Mouse (Mus musculus): ENCODE measurements around the gene Grin2d. TPM values are rescaled to one million over a fixed set of nuclear protein-coding genes. Genes with fewer than 3 reads are reported as not detected.
"Not testable (repeated sequence)": the region's sequence is repeated elsewhere in the genome, so short reads cannot be mapped to it uniquely, and the experiment has no call there.

Gene Grin2d
- polyA plus RNA-seq (2015; fragmentation: Nextera tagmentation; extraction: Ambion mirVana), result 0.04 and 0.05 TPM in 2 replicates

GRCm38 (mm10) chr7:45878278-45878677 lies at the start of gene Grin2d:
Gene Grin2d, minus strand, starts transcription at chr7:45878378.
- not testable (repeated sequence) for H3K4me3 ChIP-seq (ENCODE audit: low read depth, low read length); H3K9me3 ChIP-seq (replicated peaks; ENCODE audit: control insufficient read depth, low read length); H3K4me2 ChIP-seq (ENCODE audit: low read depth, low read length); ATAC-seq (ENCODE audit: low read depth); H3K9ac ChIP-seq (ENCODE audit: low read depth, low read length); H3K27me3 ChIP-seq (ENCODE audit: control insufficient read depth, insufficient read depth, low read depth, low read length); H3K27ac ChIP-seq (ENCODE audit: low read length)
- peaks cover 49% of the 10 kb centered on the region for H3K36me3 ChIP-seq (ENCODE audit: control insufficient read depth, insufficient read depth)
- 71% methylated on average over 1 of the region's 1 CpGs for WGBS (ENCODE audit: insufficient replicate concordance)
- peaks cover 16% of the 10 kb centered on the region for H3K4me1 ChIP-seq (ENCODE audit: control insufficient read depth, low read depth, low read length)

GRCm38 (mm10) chr7:45924429-45924816 lies 46.2 kb upstream of the Grin2d start:
- no peaks in the 10 kb centered on the region for H3K36me3 ChIP-seq (ENCODE audit: control insufficient read depth, insufficient read depth)
- peak overlapping the region; percentile 88 for H3K27ac ChIP-seq (ENCODE audit: low read length)
- no peaks in the 10 kb centered on the region for H3K9me3 ChIP-seq (replicated peaks; ENCODE audit: control insufficient read depth, low read length)
- ATAC-seq (ENCODE audit: low read depth), result no peak
- H3K9ac ChIP-seq (ENCODE audit: low read depth, low read length), result peak overlapping the region; percentile 53
- H3K4me1 ChIP-seq (ENCODE audit: control insufficient read depth, low read depth, low read length), result peaks cover 43% of the 10 kb centered on the region
- peak overlapping the region; percentile 73 for H3K4me2 ChIP-seq (ENCODE audit: low read depth, low read length)
- H3K4me3 ChIP-seq (ENCODE audit: low read depth, low read length), result peak overlapping the region; percentile 59
- H3K27me3 ChIP-seq (ENCODE audit: control insufficient read depth, insufficient read depth, low read depth, low read length), result no peaks in the 10 kb centered on the region
- WGBS (ENCODE audit: insufficient replicate concordance), result 6% methylated on average over 14 of the region's 14 CpGs

- peak; percentile 60 for ATAC-seq (ENCODE audit: low read depth)
- Histone ChIP-seq H3K27ac (ENCODE audit: low read length) (peak within 1 kb of the TSS; percentile 88), H3K9ac (ENCODE audit: low read depth, low read length) (peak within 1 kb of the TSS; percentile 53), H3K27me3 (ENCODE audit: control insufficient read depth, insufficient read depth, low read depth, low read length) (no peaks in the 10 kb centered on the region), H3K4me3 (ENCODE audit: low read depth, low read length) (peak within 1 kb of the TSS; percentile 59), H3K36me3 (ENCODE audit: control insufficient read depth, insufficient read depth) (no peaks in the 10 kb centered on the region), H3K9me3 (replicated peaks; ENCODE audit: control insufficient read depth, low read length) (no peaks in the 10 kb centered on the region), H3K4me1 (ENCODE audit: control insufficient read depth, low read depth, low read length) (peaks cover 46% of the 10 kb centered on the region), H3K4me2 (ENCODE audit: low read depth, low read length) (peak within 1 kb of the TSS; percentile 73)
- WGBS (ENCODE audit: insufficient replicate concordance), result 2% methylated on average over 24 of the region's 24 CpGs
Observed at GRCm38 (mm10) chr7:45923762-45924428, 45.7 kb upstream of the Grin2d start, which contains the start of gene Ccdc114. Gene Ccdc114, plus strand, starts transcription at chr7:45924072.

- Histone ChIP-seq H3K9me3 (replicated peaks; ENCODE audit: control insufficient read depth, low read length) (no peaks in the 10 kb centered on the region), H3K9ac (ENCODE audit: low read depth, low read length) (peak overlapping the region; percentile 22), H3K4me3 (ENCODE audit: low read depth, low read length) (peak overlapping the region; percentile 59), H3K4me2 (ENCODE audit: low read depth, low read length) (peak overlapping the region; percentile 73), H3K36me3 (ENCODE audit: control insufficient read depth, insufficient read depth) (no peaks in the 10 kb centered on the region), H3K4me1 (ENCODE audit: control insufficient read depth, low read depth, low read length) (peaks cover 46% of the 10 kb centered on the region), H3K27ac (ENCODE audit: low read length) (peak overlapping the region; percentile 88), H3K27me3 (ENCODE audit: control insufficient read depth, insufficient read depth, low read depth, low read length) (no peaks in the 10 kb centered on the region)
- ATAC-seq (ENCODE audit: low read depth), result peak; percentile 82
- under 1% methylated on average over 37 of the region's 37 CpGs for WGBS (ENCODE audit: insufficient replicate concordance)
Observed at GRCm38 (mm10) chr7:45922928-45923761, 45.0 kb upstream of the Grin2d start.

- Histone ChIP-seq H3K4me1 (ENCODE audit: control insufficient read depth, low read depth, low read length) (peaks cover 50% of the 10 kb centered on the region), H3K9ac (ENCODE audit: low read depth, low read length) (no peak overlapping the region; the same call in 1 of the 2 replicates), H3K9me3 (replicated peaks; ENCODE audit: control insufficient read depth, low read length) (no peaks in the 10 kb centered on the region), H3K4me3 (ENCODE audit: low read depth, low read length) (no peak overlapping the region), H3K27ac (ENCODE audit: low read length) (peak overlapping the region; percentile 88), H3K36me3 (ENCODE audit: control insufficient read depth, insufficient read depth) (no peaks in the 10 kb centered on the region), H3K4me2 (ENCODE audit: low read depth, low read length) (peak overlapping the region; percentile 73), H3K27me3 (ENCODE audit: control insufficient read depth, insufficient read depth, low read depth, low read length) (no peaks in the 10 kb centered on the region)
- no peak for ATAC-seq (ENCODE audit: low read depth)
- 55% methylated on average over 12 of the region's 12 CpGs for WGBS (ENCODE audit: insufficient replicate concordance)
Observed at GRCm38 (mm10) chr7:45921950-45922600, 43.9 kb upstream of the Grin2d start.

GRCm38 (mm10) chr7:45921242-45921621 lies 43.1 kb upstream of the Grin2d start, which contains the start of gene Emp3:
Gene Emp3, minus strand, starts transcription at chr7:45921404.
- Histone ChIP-seq H3K4me3 (ENCODE audit: low read depth, low read length) (peak within 1 kb of the TSS; percentile 60), H3K9ac (ENCODE audit: low read depth, low read length) (peak within 1 kb of the TSS; percentile 63), H3K4me2 (ENCODE audit: low read depth, low read length) (peak within 1 kb of the TSS; percentile 73), H3K27me3 (ENCODE audit: control insufficient read depth, insufficient read depth, low read depth, low read length) (no peaks in the 10 kb centered on the region), H3K27ac (ENCODE audit: low read length) (peak within 1 kb of the TSS; percentile 88), H3K36me3 (ENCODE audit: control insufficient read depth, insufficient read depth) (no peaks in the 10 kb centered on the region), H3K9me3 (replicated peaks; ENCODE audit: control insufficient read depth, low read length) (no peaks in the 10 kb centered on the region), H3K4me1 (ENCODE audit: control insufficient read depth, low read depth, low read length) (peaks cover 58% of the 10 kb centered on the region)
- no peak for ATAC-seq (ENCODE audit: low read depth)
- 13% methylated on average over 9 of the region's 9 CpGs for WGBS (ENCODE audit: insufficient replicate concordance)

- H3K36me3 ChIP-seq (ENCODE audit: control insufficient read depth, insufficient read depth), result no peaks in the 10 kb centered on the region
- H3K9me3 ChIP-seq (replicated peaks; ENCODE audit: control insufficient read depth, low read length), result no peaks in the 10 kb centered on the region
- H3K27ac ChIP-seq (ENCODE audit: low read length), result peak overlapping the region; percentile 80
- WGBS (ENCODE audit: insufficient replicate concordance), result 7% methylated on average over 9 of the region's 9 CpGs
- no peaks in the 10 kb centered on the region for H3K27me3 ChIP-seq (ENCODE audit: control insufficient read depth, insufficient read depth, low read depth, low read length)
- H3K9ac ChIP-seq (ENCODE audit: low read depth, low read length), result peak overlapping the region; percentile 63
- H3K4me1 ChIP-seq (ENCODE audit: control insufficient read depth, low read depth, low read length), result peaks cover 60% of the 10 kb centered on the region
- peak overlapping the region; percentile 69 for H3K4me2 ChIP-seq (ENCODE audit: low read depth, low read length)
- ATAC-seq (ENCODE audit: low read depth), result no peak
- H3K4me3 ChIP-seq (ENCODE audit: low read depth, low read length), result peak overlapping the region; percentile 60
Observed at GRCm38 (mm10) chr7:45920583-45921241, 42.5 kb upstream of the Grin2d start.

- Histone ChIP-seq H3K4me2 (ENCODE audit: low read depth, low read length) (peak overlapping the region; percentile 69), H3K27ac (ENCODE audit: low read length) (no peak overlapping the region), H3K27me3 (ENCODE audit: control insufficient read depth, insufficient read depth, low read depth, low read length) (no peaks in the 10 kb centered on the region), H3K9ac (ENCODE audit: low read depth, low read length) (peak overlapping the region; percentile 63), H3K36me3 (ENCODE audit: control insufficient read depth, insufficient read depth) (no peaks in the 10 kb centered on the region), H3K4me1 (ENCODE audit: control insufficient read depth, low read depth, low read length) (peaks cover 60% of the 10 kb centered on the region), H3K9me3 (replicated peaks; ENCODE audit: control insufficient read depth, low read length) (no peaks in the 10 kb centered on the region), H3K4me3 (ENCODE audit: low read depth, low read length) (peak overlapping the region; percentile 60)
- WGBS (ENCODE audit: insufficient replicate concordance), result 41% methylated on average over 4 of the region's 4 CpGs
- no peak for ATAC-seq (ENCODE audit: low read depth)
Observed at GRCm38 (mm10) chr7:45919761-45920160, 41.6 kb upstream of the Grin2d start.

Measured in liver, embryonic 16.5 days (tissue).